Mouse (Mus musculus) neural tube, embryonic 15.5 days (tissue): Measurements from ENCODE around the gene Mllt10. TPM values are rescaled to one million over a fixed set of nuclear protein-coding genes. Genes with fewer than 3 reads are reported as not detected.

Experiments used
- ATAC-seq: fragments of 200-750 bp; cut with Nextera tagmentation; 2 replicates; pipeline ENCODE4 v1.8.0; 2017; ENCODE audit warnings: mild to moderate bottlenecking, moderate TSS enrichment, moderate library complexity; ENCODE audit not compliant: low FRiP score
- H3K27ac ChIP-seq: fragments of 300-500 bp; sonication (generic); replicated peaks from 2 replicates; pipeline ENCODE4 v1.5.1; 2015; ENCODE audit warnings: mild to moderate bottlenecking, inconsistent platforms
- H3K27me3 ChIP-seq: fragments of 300-500 bp; sonication (generic); replicated peaks from 2 replicates; pipeline ENCODE4 v1.6.1; 2015; ENCODE audit warnings: inconsistent platforms
- H3K36me3 ChIP-seq: fragments of 300-500 bp; sonication (generic); 2 replicates; pipeline ENCODE4 v1.6.1; 2015; ENCODE audit warnings: inconsistent platforms
- H3K4me1 ChIP-seq: fragments of 300-500 bp; sonication (generic); 2 replicates; pipeline ENCODE4 v1.6.1; 2015; ENCODE audit warnings: inconsistent platforms
- H3K4me2 ChIP-seq: fragments of 300-500 bp; sonication (generic); 2 replicates; pipeline ENCODE4 v1.6.1; 2015; ENCODE audit warnings: inconsistent platforms, mild to moderate bottlenecking, moderate library complexity
- H3K4me3 ChIP-seq: fragments of 300-500 bp; sonication (generic); replicated peaks from 2 replicates; pipeline ENCODE4 v1.5.1; 2015; ENCODE audit warnings: mild to moderate bottlenecking, inconsistent platforms
- H3K9ac ChIP-seq: fragments of 300-500 bp; sonication (generic); replicated peaks from 2 replicates; pipeline ENCODE4 v1.6.1; 2015; ENCODE audit warnings: mild to moderate bottlenecking, inconsistent platforms
- H3K9me3 ChIP-seq: fragments of 300-500 bp; sonication (generic); replicated peaks from 2 replicates; pipeline ENCODE4 v1.6.1; 2016; ENCODE audit warnings: inconsistent platforms
- WGBS: fragments of 180-500 bp; shearing (Covaris S2); methylation state at CpG from one replicate; pipeline ENCODE4 v1.1.7; 2015; ENCODE audit warnings: mixed read lengths; 5-methylcytosine and 5-hydroxymethylcytosine counted together
- polyA plus RNA-seq: library from polyadenylated mRNA; unstranded; fragments of >200 nt; fragmentation: Nextera tagmentation; extraction: Ambion mirVana; gene quantifications from 2 replicates; pipeline ENCODE4 v1.2.1, GENCODE M21; 2015

Gene Mllt10
- polyA plus RNA-seq, 1 experiment from 2014 or later, result 46.2 TPM

- no peak overlapping the region for H3K4me3 ChIP-seq
- ATAC-seq, result no peak
- H3K9me3 ChIP-seq, result no peaks in the 10 kb centered on the region
- no peak overlapping the region for H3K4me2 ChIP-seq
- H3K27me3 ChIP-seq, result no peaks in the 10 kb centered on the region
- no peaks in the 10 kb centered on the region for H3K36me3 ChIP-seq
- 65% methylated on average over 3 of the region's 3 CpGs for WGBS
- no peak overlapping the region for H3K27ac ChIP-seq
- H3K9ac ChIP-seq, result no peak overlapping the region
- peaks cover 46% of the 10 kb centered on the region for H3K4me1 ChIP-seq
These were observed 16.8 kb upstream of the Mllt10 start for GRCm38 (mm10) chr2:18038141-18038752.

GRCm38 (mm10) chr2:18038895-18039371 lies 16.1 kb upstream of the Mllt10 start:
- H3K27ac ChIP-seq, result no peak overlapping the region

GRCm38 (mm10) chr2:18039566-18040290 lies 15.3 kb upstream of the Mllt10 start:
- peak overlapping the region; percentile 73 for H3K27ac ChIP-seq
- peak; percentile 60; the same call in 1 of the 2 replicates for ATAC-seq
- 4% methylated on average over 46 of the region's 46 CpGs for WGBS
- H3K27me3 ChIP-seq, result no peaks in the 10 kb centered on the region
- peak overlapping the region; percentile 62 for H3K4me2 ChIP-seq
- H3K4me1 ChIP-seq, result peaks cover 44% of the 10 kb centered on the region
- no peaks in the 10 kb centered on the region for H3K36me3 ChIP-seq
- H3K9ac ChIP-seq, result peak overlapping the region; percentile 38
- no peaks in the 10 kb centered on the region for H3K9me3 ChIP-seq
- H3K4me3 ChIP-seq, result peak overlapping the region; percentile 29

More at GRCm38 (mm10) chr2:18038895-18039371, 16.1 kb upstream of the Mllt10 start:
- no peak overlapping the region for H3K4me3 ChIP-seq
- H3K36me3 ChIP-seq, result no peaks in the 10 kb centered on the region
- no peak for ATAC-seq
- WGBS, result 40% methylated on average over 10 of the region's 10 CpGs
- peaks cover 41% of the 10 kb centered on the region for H3K4me1 ChIP-seq
- no peak overlapping the region; the same call in 1 of the 2 replicates for H3K9ac ChIP-seq
- H3K4me2 ChIP-seq, result peak overlapping the region; percentile 62
- H3K27me3 ChIP-seq, result no peaks in the 10 kb centered on the region
- H3K9me3 ChIP-seq, result no peaks in the 10 kb centered on the region

- H3K9ac ChIP-seq, result peak overlapping the region; percentile 38
- H3K4me3 ChIP-seq, result 0 out of 2 replicates have a peak overlapping the region, but pooled peaks have one; percentile 8
- 15% methylated on average over 27 of the region's 27 CpGs for WGBS
- peak; percentile 39; the same call in 1 of the 2 replicates for ATAC-seq
- peak overlapping the region; percentile 62 for H3K4me2 ChIP-seq
- H3K27ac ChIP-seq, result peak overlapping the region; percentile 73
- peaks cover 52% of the 10 kb centered on the region for H3K4me1 ChIP-seq
- H3K36me3 ChIP-seq, result no peaks in the 10 kb centered on the region
- H3K9me3 ChIP-seq, result no peaks in the 10 kb centered on the region
- no peaks in the 10 kb centered on the region for H3K27me3 ChIP-seq
These were observed 14.5 kb upstream of the Mllt10 start for GRCm38 (mm10) chr2:18040347-18041160.

GRCm38 (mm10) chr2:18041199-18041885 lies 13.7 kb upstream of the Mllt10 start:
- peaks cover 59% of the 10 kb centered on the region for H3K4me1 ChIP-seq
- 11% methylated on average over 14 of the region's 14 CpGs for WGBS

GRCm38 (mm10) chr2:18045143-18045780 lies 9.8 kb upstream of the Mllt10 start:
- no peaks in the 10 kb centered on the region for H3K36me3 ChIP-seq
- H3K27me3 ChIP-seq, result no peaks in the 10 kb centered on the region
- H3K27ac ChIP-seq, result peak overlapping the region; percentile 99
- H3K4me2 ChIP-seq, result peak overlapping the region; percentile 71
- H3K9ac ChIP-seq, result peak overlapping the region; percentile 98
- peak overlapping the region; percentile 84 for H3K4me3 ChIP-seq
- WGBS, result 4% methylated on average over 7 of the region's 7 CpGs
- no peak for ATAC-seq
- H3K9me3 ChIP-seq, result no peaks in the 10 kb centered on the region
- peaks cover 53% of the 10 kb centered on the region for H3K4me1 ChIP-seq

More at GRCm38 (mm10) chr2:18041199-18041885, 13.7 kb upstream of the Mllt10 start:
- Histone ChIP-seq H3K27ac (peak overlapping the region; percentile 73), H3K27me3 (no peaks in the 10 kb centered on the region), H3K36me3 (no peaks in the 10 kb centered on the region), H3K9ac (peak overlapping the region; percentile 38), H3K4me3 (peak overlapping the region; percentile 8; the same call in 1 of the 2 replicates), H3K4me2 (peak overlapping the region; percentile 62), H3K9me3 (no peaks in the 10 kb centered on the region)
- peak; percentile 61; the same call in 1 of the 2 replicates for ATAC-seq

GRCm38 (mm10) chr2:18045781-18046181 lies 9.3 kb upstream of the Mllt10 start:
- Histone ChIP-seq H3K27ac (peak overlapping the region; percentile 99), H3K4me1 (peaks cover 53% of the 10 kb centered on the region)
- WGBS, result 4% methylated on average over 6 of the region's 6 CpGs

GRCm38 (mm10) chr2:18046186-18046585 lies 8.9 kb upstream of the Mllt10 start:
- no peak for ATAC-seq
- Histone ChIP-seq H3K4me3 (peak overlapping the region; percentile 84), H3K9me3 (no peaks in the 10 kb centered on the region), H3K27me3 (no peaks in the 10 kb centered on the region), H3K27ac (peak overlapping the region; percentile 99), H3K9ac (peak overlapping the region; percentile 98), H3K36me3 (no peaks in the 10 kb centered on the region), H3K4me1 (peaks cover 50% of the 10 kb centered on the region), H3K4me2 (peak overlapping the region; percentile 71)
- 2% methylated on average over 4 of the region's 4 CpGs for WGBS

More at GRCm38 (mm10) chr2:18045781-18046181, 9.3 kb upstream of the Mllt10 start:
- no peaks in the 10 kb centered on the region for H3K27me3 ChIP-seq
- H3K9me3 ChIP-seq, result no peaks in the 10 kb centered on the region
- no peaks in the 10 kb centered on the region for H3K36me3 ChIP-seq
- peak overlapping the region; percentile 71 for H3K4me2 ChIP-seq
- peak overlapping the region; percentile 98 for H3K9ac ChIP-seq
- ATAC-seq, result no peak
- H3K4me3 ChIP-seq, result peak overlapping the region; percentile 84

- Histone ChIP-seq H3K9ac (peak overlapping the region; percentile 98), H3K4me3 (peak overlapping the region; percentile 84), H3K9me3 (no peaks in the 10 kb centered on the region), H3K4me1 (peaks cover 48% of the 10 kb centered on the region), H3K27me3 (no peaks in the 10 kb centered on the region), H3K27ac (peak overlapping the region; percentile 99), H3K36me3 (no peaks in the 10 kb centered on the region), H3K4me2 (peak overlapping the region; percentile 71)
- peak; percentile 60 for ATAC-seq
- under 1% methylated on average over 64 of the region's 64 CpGs for WGBS
These were observed 8.0 kb upstream of the Mllt10 start for GRCm38 (mm10) chr2:18046758-18047645.
